Mouse (Mus musculus) testis, postnatal 14 days (tissue): ENCODE results near the gene Gsdma.
"Not testable (repeated sequence)": the region's sequence is repeated elsewhere in the genome, so short reads cannot be mapped to it uniquely, and the experiment has no call there.

Experiments used
- DNase-seq: peaks from one replicate; pipeline ENCODE4 v3.0.0; 2021; ENCODE audit warnings: low spot score

Gsdma gene

GRCm38 (mm10) chr11:98709001-98709741, 45.0 kb downstream of the Gsdma start:
- no peak for DNase-seq

- peak; percentile 67 for DNase-seq
Measured at GRCm38 (mm10) chr11:98710416-98711045, 46.4 kb downstream of the Gsdma start.

- no peak for DNase-seq
Measured at GRCm38 (mm10) chr11:98711046-98711434, 46.9 kb downstream of the Gsdma start.

GRCm38 (mm10) chr11:98712009-98712408, 47.9 kb downstream of the Gsdma start:
- not testable (repeated sequence) for DNase-seq

- DNase-seq: no peak
Measured at GRCm38 (mm10) chr11:98713703-98714102, 49.6 kb downstream of the Gsdma start.

- no peak for DNase-seq
Measured at GRCm38 (mm10) chr11:98715946-98716345, 51.8 kb downstream of the Gsdma start.

GRCm38 (mm10) chr11:98717904-98718303, 53.8 kb downstream of the Gsdma start:
- peak; percentile 59 for DNase-seq

GRCm38 (mm10) chr11:98720756-98721155, 56.6 kb downstream of the Gsdma start:
- no peak for DNase-seq

- peak; percentile 72 for DNase-seq
Measured at GRCm38 (mm10) chr11:98721458-98722226, 57.5 kb downstream of the Gsdma start.

- no peak for DNase-seq
Measured at GRCm38 (mm10) chr11:98723098-98723497, 58.9 kb downstream of the Gsdma start.

GRCm38 (mm10) chr11:98725926-98726506, 61.9 kb downstream of the Gsdma start:
- DNase-seq: no peak
